In genomic region chr16:78635257-78635656, GRCm38 (mm10) we compare ENCODE assay signal across 8 mouse cellular contexts. TPM values are rescaled to one million over a fixed set of nuclear protein-coding genes. Genes with fewer than 3 reads are reported as not detected.
DNase-seq lines count a peak whose midpoint lies in the region; ATAC-seq and TF ChIP-seq lines count a peak whose summit lies in the region.

No protein-coding gene starts in this region.

- TF ChIP-seq POLR2A in brain, embryonic 14.5 days (IDR thresholded peaks at IDR 0.05; ENCODE audit: borderline replicate concordance, extremely low read depth, insufficient read depth, insufficient read length, poor library complexity, severe bottlenecking) = no peak

- peak; percentile 49; the same call in 1 of the 2 replicates for ATAC-seq in hindbrain, embryonic 12.5 days (ENCODE audit: low FRiP score)
- ATAC-seq in megakaryocyte progenitor cell, adult 5-6 weeks (replicated peaks; ENCODE audit: poor library complexity) = peak; percentile 90

- no peaks in the 10 kb centered on the region for H3K9me3 ChIP-seq in ES-E14 (ENCODE audit: control insufficient read depth, insufficient read depth, low read depth, low read length)
- H3K9me3 ChIP-seq in forebrain, embryonic 10.5 days = no peaks in the 10 kb centered on the region
- no peaks in the 10 kb centered on the region for H3K9me3 ChIP-seq in hindbrain, embryonic 12.5 days (replicated peaks)

- in situ Hi-C loops in ES-E14 (cut with MboI; ENCODE audit: low sequenced_read_pairs in 2 of 2, unreplicated experiment in 2 of 2) = no loop called here

- H3K4me1 ChIP-seq in ES-E14 (ENCODE audit: control insufficient read depth in 2 of 2, insufficient read depth in 2 of 2, low read length in 2 of 2, poor library complexity in 1 of 2) = no peaks in the 10 kb centered on the region
- H3K4me1 ChIP-seq in forebrain, embryonic 10.5 days = no peaks in the 10 kb centered on the region
- no peaks in the 10 kb centered on the region for H3K4me1 ChIP-seq in hindbrain, embryonic 12.5 days

- no peak overlapping the region for H3K27ac ChIP-seq in ES-E14 (ENCODE audit: insufficient read depth, low read depth, low read length, poor library complexity, severe bottlenecking)
- H3K27ac ChIP-seq in forebrain, embryonic 10.5 days = no peak overlapping the region
- no peak overlapping the region for H3K27ac ChIP-seq in hindbrain, embryonic 12.5 days

- peak; percentile 91 for TF ChIP-seq CTCF in brain, embryonic 14.5 days (IDR thresholded peaks at IDR 0.05; ENCODE audit: borderline replicate concordance, extremely low read depth, insufficient read depth, insufficient read length)

- no peaks in the 10 kb centered on the region for H3K36me3 ChIP-seq in ES-E14 (ENCODE audit: control insufficient read depth, insufficient read depth, low read length, poor library complexity, severe bottlenecking)
- no peaks in the 10 kb centered on the region for H3K36me3 ChIP-seq in forebrain, embryonic 10.5 days (replicated peaks)
- no peaks in the 10 kb centered on the region for H3K36me3 ChIP-seq in hindbrain, embryonic 12.5 days

- H3K4me3 ChIP-seq in ES-E14 (ENCODE audit: insufficient read depth in 1 of 2, low read depth in 1 of 2, low read length in 2 of 2, poor library complexity in 1 of 2, severe bottlenecking in 1 of 2) = no peak overlapping the region
- no peak overlapping the region for H3K4me3 ChIP-seq in forebrain, embryonic 10.5 days
- no peak overlapping the region for H3K4me3 ChIP-seq in hindbrain, embryonic 12.5 days

- no peak overlapping the region for H3K4me2 ChIP-seq in hindbrain, embryonic 12.5 days (replicated peaks)

- peaks cover 7% of the 10 kb centered on the region; the same call in 1 of the 2 replicates for H3K27me3 ChIP-seq in forebrain, embryonic 10.5 days (ENCODE audit: poor library complexity, severe bottlenecking)
- no peaks in the 10 kb centered on the region for H3K27me3 ChIP-seq in hindbrain, embryonic 12.5 days

- WGBS in forebrain, embryonic 10.5 days = 23% methylated on average over 8 of the region's 8 CpGs
- WGBS in hindbrain, embryonic 12.5 days = 24% methylated on average over 8 of the region's 8 CpGs

- peak; percentile 54 for DNase-seq in ES-E14 (ENCODE audit: low read depth, low spot score)
- peak; percentile 84 for DNase-seq in brain, embryonic 14.5 days (ENCODE audit: low read depth)
- peak; percentile 67 for DNase-seq in forebrain, embryonic 10.5 days (ENCODE audit: extremely low spot score, low spot score)
- DNase-seq in layer of hippocampus, postnatal 10 days (ENCODE audit: low spot score in 2 of 2) = peak; percentile 73 to 79
- peak; percentile 73 to 74 for DNase-seq in right cerebral cortex, adult 2 months (ENCODE audit: low spot score in 2 of 2)
- peak; percentile 75 for DNase-seq in urinary bladder, postnatal 14 days (ENCODE audit: low spot score)

- no peak overlapping the region for H3K9ac ChIP-seq in ES-E14 (ENCODE audit: insufficient read depth, low read depth, low read length, poor library complexity, severe bottlenecking)
- H3K9ac ChIP-seq in hindbrain, embryonic 12.5 days = no peak overlapping the region

TF ChIP-seq in ES-E14, 5 proteins besides CTCF, POLR2A, EP300 and RAD21:
- TF ChIP-seq CHD2 (IDR thresholded peaks at IDR 0.05; ENCODE audit: low read depth, low read length) (no peak), ZC3H11A (IDR thresholded peaks at IDR 0.05; ENCODE audit: borderline replicate concordance, low read depth, low read length) (peak; percentile 45; the same call in 1 of the 2 replicates), MAFK (IDR thresholded peaks at IDR 0.05; ENCODE audit: insufficient read depth, low read depth, low read length) (no peak), ZNF384 (IDR thresholded peaks at IDR 0.05; ENCODE audit: low read depth, low read length) (no peak), HCFC1 (IDR thresholded peaks at IDR 0.05; ENCODE audit: borderline replicate concordance, insufficient read depth, low read length) (no peak)
TF ChIP-seq in ES-E14: peak in this region for 1.

RNA-seq across cellular contexts. Expression of gene D16Ertd472e, which starts 58.7 kb away (rescaled TPM):
- total RNA-seq in ES-E14 (2012; rRNA removed) = 23.7 and 24.6 TPM in 2 replicates
- 5.3 and 5.8 TPM in 2 replicates for polyA plus RNA-seq in brain, embryonic 14.5 days (2012; rRNA removed)
- 19.7 and 21.1 TPM in 2 replicates for polyA plus RNA-seq in forebrain, embryonic 10.5 days (2016; fragmentation: Nextera tagmentation; extraction: Ambion mirVana)
- polyA plus RNA-seq in hindbrain, embryonic 12.5 days (2016; fragmentation: Nextera tagmentation; extraction: Ambion mirVana) = 15.0 and 16.4 TPM in 2 replicates
- total RNA-seq in layer of hippocampus, postnatal 10 days (2021) = 10 to 100 TPM; 10.8 to 12.0 TPM
- total RNA-seq in megakaryocyte progenitor cell, adult 5-6 weeks (2015) = 50.1 and 52.8 TPM in 2 replicates
- total RNA-seq in megakaryocyte progenitor cell, adult 5-6 weeks (2017) = 41.4 and 56.0 TPM in 2 replicates
